Mouse (Mus musculus) monocyte, adult 59 days (primary cell): ENCODE data around the gene Tmem50b. TPM values are rescaled to one million over a fixed set of nuclear protein-coding genes. Genes with fewer than 3 reads are reported as not detected.

ENCODE experiments used
- total RNA-seq, 2 experiments: library from RNA; stranded (reverse); gene quantifications; one replicate each; pipeline ENCODE4 v1.2.4; 2023

Gene Tmem50b
- 10 to 100 TPM; 58.4 to 63.2 TPM for total RNA-seq

GRCm38 (mm10) chr16:91597672-91598010 is at the start of gene Tmem50b:
Tmem50b (minus strand) TSS chr16:91597800.

GRCm38 (mm10) chr16:91646681-91647419 is 49.2 kb upstream of the Tmem50b start, which contains the start of gene Gart:
Gart (minus strand) TSS chr16:91646952.

GRCm38 (mm10) chr16:91618511-91619501 is 21.2 kb upstream of the Tmem50b start, which contains the start of gene Dnajc28:
Dnajc28 (minus strand) TSS chr16:91619026.

GRCm38 (mm10) chr16:91546836-91547741 is 50.5 kb downstream of the Tmem50b start, which contains the start of gene Ifngr2:
Ifngr2 (plus strand) TSS chr16:91547072.

Other genes with a start within 250 kb of the Tmem50b start
- gene Ifnar2, start 225.0 kb downstream of the Tmem50b start, total RNA-seq: 100 to 1,000 TPM; 199 to 204 TPM
- under 1 TPM in 1 of 2 experiments, not detected in 1; 1.00 TPM for gene Gm21970, start 206.1 kb downstream of the Tmem50b start, total RNA-seq
- gene Il10rb, start 191.6 kb downstream of the Tmem50b start, total RNA-seq: 100 to 1,000 TPM; 114 to 126 TPM
- gene Ifnar1, start 112.6 kb downstream of the Tmem50b start, total RNA-seq: 100 to 1,000 TPM; 148 to 173 TPM
- 100 to 1,000 TPM; 112 to 114 TPM for gene Ifngr2, start 50.7 kb downstream of the Tmem50b start, total RNA-seq
- 1 to 10 TPM; 1.3 to 1.8 TPM for gene Dnajc28, start 21.2 kb upstream of the Tmem50b start, total RNA-seq
- 10 to 100 TPM; 41.4 to 43.2 TPM for gene Gart, start 49.2 kb upstream of the Tmem50b start, total RNA-seq
- 100 to 1,000 TPM; 367 to 387 TPM for gene Son, start 49.7 kb upstream of the Tmem50b start, total RNA-seq
- gene Donson, start 91.0 kb upstream of the Tmem50b start, total RNA-seq: 10 to 100 TPM; 19.1 to 19.8 TPM
- gene Cryzl1, start 131.2 kb upstream of the Tmem50b start, total RNA-seq: 10 to 100 TPM; 43.8 to 48.0 TPM
- 10 to 100 TPM; 34.1 to 44.7 TPM for gene Itsn1, start 131.5 kb upstream of the Tmem50b start, total RNA-seq